Mouse (Mus musculus): ENCODE measurements around the gene Rsbn1. TPM values are rescaled to one million over a fixed set of nuclear protein-coding genes. Genes with fewer than 3 reads are reported as not detected.

Gene Rsbn1
- polyA plus RNA-seq, 1 experiment from 2014 or later: 15.4 TPM

- Histone ChIP-seq H3K9ac (ENCODE audit: low read depth, low read length) (no peak overlapping the region), H3K4me1 (ENCODE audit: control insufficient read depth, insufficient read depth, low read depth, low read length) (no peaks in the 10 kb centered on the region), H3K36me3 (ENCODE audit: control insufficient read depth, insufficient read depth, low read length) (peaks cover 9% of the 10 kb centered on the region), H3K27me3 (replicated peaks; ENCODE audit: control insufficient read depth, insufficient read depth, low read length) (no peaks in the 10 kb centered on the region), H3K4me2 (ENCODE audit: low read length) (no peak overlapping the region), H3K4me3 (ENCODE audit: low read length) (no peak overlapping the region), H3K27ac (ENCODE audit: low read depth, low read length) (no peak overlapping the region), H3K9me3 (ENCODE audit: control insufficient read depth, low read length) (no peaks in the 10 kb centered on the region)
- WGBS: 65% methylated on average over 4 of the region's 4 CpGs
- ATAC-seq: no peak
These were observed 70.6 kb downstream of the Rsbn1 start for GRCm38 (mm10) chr3:103984556-103984955.

GRCm38 (mm10) chr3:103985194-103985593, 71.3 kb downstream of the Rsbn1 start:
- H3K4me2 ChIP-seq (ENCODE audit: low read length): no peak overlapping the region
- ATAC-seq: no peak
- no peak overlapping the region for H3K9ac ChIP-seq (ENCODE audit: low read depth, low read length)
- H3K9me3 ChIP-seq (ENCODE audit: control insufficient read depth, low read length): no peaks in the 10 kb centered on the region
- H3K27me3 ChIP-seq (replicated peaks; ENCODE audit: control insufficient read depth, insufficient read depth, low read length): no peaks in the 10 kb centered on the region
- H3K4me3 ChIP-seq (ENCODE audit: low read length): no peak overlapping the region
- WGBS: 98% methylated on average over 2 of the region's 2 CpGs
- peaks cover 9% of the 10 kb centered on the region for H3K36me3 ChIP-seq (ENCODE audit: control insufficient read depth, insufficient read depth, low read length)
- no peak overlapping the region for H3K27ac ChIP-seq (ENCODE audit: low read depth, low read length)
- H3K4me1 ChIP-seq (ENCODE audit: control insufficient read depth, insufficient read depth, low read depth, low read length): no peaks in the 10 kb centered on the region

GRCm38 (mm10) chr3:103987831-103988432, 74.0 kb downstream of the Rsbn1 start:
- no peak overlapping the region for H3K9ac ChIP-seq (ENCODE audit: low read depth, low read length)
- 77% methylated on average over 5 of the region's 5 CpGs for WGBS
- H3K36me3 ChIP-seq (ENCODE audit: control insufficient read depth, insufficient read depth, low read length): peaks cover 20% of the 10 kb centered on the region
- H3K9me3 ChIP-seq (ENCODE audit: control insufficient read depth, low read length): no peaks in the 10 kb centered on the region
- no peaks in the 10 kb centered on the region for H3K27me3 ChIP-seq (replicated peaks; ENCODE audit: control insufficient read depth, insufficient read depth, low read length)
- H3K4me2 ChIP-seq (ENCODE audit: low read length): no peak overlapping the region
- no peaks in the 10 kb centered on the region for H3K4me1 ChIP-seq (ENCODE audit: control insufficient read depth, insufficient read depth, low read depth, low read length)
- H3K27ac ChIP-seq (ENCODE audit: low read depth, low read length): no peak overlapping the region
- ATAC-seq: no peak
- no peak overlapping the region for H3K4me3 ChIP-seq (ENCODE audit: low read length)

- Histone ChIP-seq H3K36me3 (ENCODE audit: control insufficient read depth, insufficient read depth, low read length) (peaks cover 26% of the 10 kb centered on the region), H3K27ac (ENCODE audit: low read depth, low read length) (no peak overlapping the region), H3K4me2 (ENCODE audit: low read length) (no peak overlapping the region), H3K4me3 (ENCODE audit: low read length) (no peak overlapping the region), H3K4me1 (ENCODE audit: control insufficient read depth, insufficient read depth, low read depth, low read length) (no peaks in the 10 kb centered on the region), H3K27me3 (replicated peaks; ENCODE audit: control insufficient read depth, insufficient read depth, low read length) (no peaks in the 10 kb centered on the region), H3K9me3 (ENCODE audit: control insufficient read depth, low read length) (no peaks in the 10 kb centered on the region), H3K9ac (ENCODE audit: low read depth, low read length) (no peak overlapping the region)
- ATAC-seq: no peak
- WGBS: 93% methylated on average over 4 of the region's 4 CpGs
These were observed 75.4 kb downstream of the Rsbn1 start for GRCm38 (mm10) chr3:103989352-103989751.

GRCm38 (mm10) chr3:103991271-103991670, 77.4 kb downstream of the Rsbn1 start:
- H3K27me3 ChIP-seq (replicated peaks; ENCODE audit: control insufficient read depth, insufficient read depth, low read length): no peaks in the 10 kb centered on the region
- no peaks in the 10 kb centered on the region for H3K4me1 ChIP-seq (ENCODE audit: control insufficient read depth, insufficient read depth, low read depth, low read length)
- H3K4me3 ChIP-seq (ENCODE audit: low read length): no peak overlapping the region
- H3K9ac ChIP-seq (ENCODE audit: low read depth, low read length): no peak overlapping the region
- H3K4me2 ChIP-seq (ENCODE audit: low read length): no peak overlapping the region
- H3K36me3 ChIP-seq (ENCODE audit: control insufficient read depth, insufficient read depth, low read length): peaks cover 31% of the 10 kb centered on the region
- no peak for ATAC-seq
- 95% methylated on average over 3 of the region's 3 CpGs for WGBS
- no peak overlapping the region for H3K27ac ChIP-seq (ENCODE audit: low read depth, low read length)
- H3K9me3 ChIP-seq (ENCODE audit: control insufficient read depth, low read length): no peaks in the 10 kb centered on the region

GRCm38 (mm10) chr3:103998724-103999123, 84.8 kb downstream of the Rsbn1 start:
- no peak for ATAC-seq
- WGBS: 98% methylated on average over 4 of the region's 4 CpGs
- H3K27ac ChIP-seq (ENCODE audit: low read depth, low read length): no peak overlapping the region

GRCm38 (mm10) chr3:104006896-104007466, 93.1 kb downstream of the Rsbn1 start:
- 63% methylated on average over 8 of the region's 8 CpGs for WGBS
- peaks cover 5% of the 10 kb centered on the region; the same call in 1 of the 2 replicates for H3K36me3 ChIP-seq (ENCODE audit: control insufficient read depth, insufficient read depth, low read length)
- H3K27ac ChIP-seq (ENCODE audit: low read depth, low read length): no peak overlapping the region; the same call in 1 of the 2 replicates
- no peak overlapping the region for H3K4me2 ChIP-seq (ENCODE audit: low read length)
- 0 out of 2 replicates have a peak, but pooled peaks have one; percentile 42 for ATAC-seq
- no peaks in the 10 kb centered on the region for H3K27me3 ChIP-seq (replicated peaks; ENCODE audit: control insufficient read depth, insufficient read depth, low read length)
- no peaks in the 10 kb centered on the region for H3K4me1 ChIP-seq (ENCODE audit: control insufficient read depth, insufficient read depth, low read depth, low read length)
- H3K4me3 ChIP-seq (ENCODE audit: low read length): no peak overlapping the region
- no peak overlapping the region for H3K9ac ChIP-seq (ENCODE audit: low read depth, low read length)
- H3K9me3 ChIP-seq (ENCODE audit: control insufficient read depth, low read length): no peaks in the 10 kb centered on the region

More at GRCm38 (mm10) chr3:103998724-103999123, 84.8 kb downstream of the Rsbn1 start:
- Histone ChIP-seq H3K36me3 (ENCODE audit: control insufficient read depth, insufficient read depth, low read length) (peaks cover 28% of the 10 kb centered on the region), H3K4me1 (ENCODE audit: control insufficient read depth, insufficient read depth, low read depth, low read length) (no peaks in the 10 kb centered on the region), H3K27me3 (replicated peaks; ENCODE audit: control insufficient read depth, insufficient read depth, low read length) (no peaks in the 10 kb centered on the region), H3K9me3 (ENCODE audit: control insufficient read depth, low read length) (no peaks in the 10 kb centered on the region), H3K4me2 (ENCODE audit: low read length) (no peak overlapping the region), H3K4me3 (ENCODE audit: low read length) (no peak overlapping the region), H3K9ac (ENCODE audit: low read depth, low read length) (no peak overlapping the region)

- Histone ChIP-seq H3K4me3 (ENCODE audit: low read length) (no peak overlapping the region), H3K4me1 (ENCODE audit: control insufficient read depth, insufficient read depth, low read depth, low read length) (no peaks in the 10 kb centered on the region), H3K9ac (ENCODE audit: low read depth, low read length) (no peak overlapping the region), H3K4me2 (ENCODE audit: low read length) (no peak overlapping the region), H3K27ac (ENCODE audit: low read depth, low read length) (no peak overlapping the region), H3K27me3 (replicated peaks; ENCODE audit: control insufficient read depth, insufficient read depth, low read length) (no peaks in the 10 kb centered on the region), H3K36me3 (ENCODE audit: control insufficient read depth, insufficient read depth, low read length) (peaks cover 5% of the 10 kb centered on the region; the same call in 1 of the 2 replicates), H3K9me3 (ENCODE audit: control insufficient read depth, low read length) (no peaks in the 10 kb centered on the region)
- ATAC-seq: peak; percentile 30; the same call in 1 of the 2 replicates
- WGBS: 49% methylated on average over 8 of the region's 8 CpGs
These were observed 93.6 kb downstream of the Rsbn1 start for GRCm38 (mm10) chr3:104007479-104007878.

GRCm38 (mm10) chr3:104009924-104010662, 96.2 kb downstream of the Rsbn1 start:
- ATAC-seq: no peak
- 94% methylated on average over 5 of the region's 5 CpGs for WGBS
- H3K27ac ChIP-seq (ENCODE audit: low read depth, low read length): no peak overlapping the region
- no peak overlapping the region for H3K9ac ChIP-seq (ENCODE audit: low read depth, low read length)
- no peaks in the 10 kb centered on the region for H3K4me1 ChIP-seq (ENCODE audit: control insufficient read depth, insufficient read depth, low read depth, low read length)
- H3K36me3 ChIP-seq (ENCODE audit: control insufficient read depth, insufficient read depth, low read length): peaks cover 5% of the 10 kb centered on the region; the same call in 1 of the 2 replicates
- no peak overlapping the region for H3K4me3 ChIP-seq (ENCODE audit: low read length)
- H3K4me2 ChIP-seq (ENCODE audit: low read length): no peak overlapping the region
- H3K27me3 ChIP-seq (replicated peaks; ENCODE audit: control insufficient read depth, insufficient read depth, low read length): no peaks in the 10 kb centered on the region
- H3K9me3 ChIP-seq (ENCODE audit: control insufficient read depth, low read length): no peaks in the 10 kb centered on the region

Measured in hindbrain, embryonic 16.5 days (tissue).